Mouse (Mus musculus) hindbrain, embryonic 15.5 days (tissue): ENCODE results near the gene Tbc1d16. TPM values are rescaled to one million over a fixed set of nuclear protein-coding genes. Genes with fewer than 3 reads are reported as not detected.
"Not testable (repeated sequence)": the region's sequence is repeated elsewhere in the genome, so short reads cannot be mapped to it uniquely, and the experiment has no call there.

Experiments used
- ATAC-seq: fragments of 200-750 bp; cut with Nextera tagmentation; 2 replicates; pipeline ENCODE4 v1.8.0; 2017; ENCODE audit warnings: low read depth, moderate number of reproducible peaks, moderate TSS enrichment; ENCODE audit not compliant: low FRiP score
- H3K27ac ChIP-seq: fragments of 300-500 bp; sonication (generic); replicated peaks from 2 replicates; pipeline ENCODE4 v1.5.1; 2015; ENCODE audit warnings: mild to moderate bottlenecking, inconsistent platforms
- H3K27me3 ChIP-seq: fragments of 300-500 bp; sonication (generic); 2 replicates; pipeline ENCODE4 v1.6.1; 2015; ENCODE audit warnings: control low read depth, inconsistent platforms
- H3K36me3 ChIP-seq: fragments of 300-500 bp; sonication (generic); 2 replicates; pipeline ENCODE4 v1.6.1; 2015; ENCODE audit warnings: control low read depth, inconsistent platforms
- H3K4me1 ChIP-seq: fragments of 300-500 bp; sonication (generic); replicated peaks from 2 replicates; pipeline ENCODE4 v1.6.1; 2015; ENCODE audit warnings: control low read depth, inconsistent platforms
- H3K4me2 ChIP-seq: fragments of 300-500 bp; sonication (generic); 2 replicates; pipeline ENCODE4 v1.6.1; 2015; ENCODE audit warnings: moderate library complexity, mild to moderate bottlenecking, inconsistent platforms
- H3K4me3 ChIP-seq: fragments of 300-500 bp; sonication (generic); 2 replicates; pipeline ENCODE4 v1.5.1; 2015; ENCODE audit warnings: mild to moderate bottlenecking, inconsistent platforms
- H3K9ac ChIP-seq: fragments of 300-500 bp; sonication (generic); 2 replicates; pipeline ENCODE4 v1.6.1; 2015; ENCODE audit warnings: inconsistent platforms
- H3K9me3 ChIP-seq: fragments of 300-500 bp; sonication (generic); 2 replicates; pipeline ENCODE4 v1.6.1; 2016; ENCODE audit warnings: control low read depth, inconsistent platforms
- WGBS: fragments of 180-500 bp; shearing (Covaris S2); methylation state at CpG from one replicate; pipeline ENCODE4 v1.1.7; 2015; 5-methylcytosine and 5-hydroxymethylcytosine counted together
- polyA plus RNA-seq: library from polyadenylated mRNA; unstranded; fragments of >200 nt; fragmentation: Nextera tagmentation; extraction: Ambion mirVana; gene quantifications from 2 replicates; pipeline ENCODE4 v1.2.1, GENCODE M21; 2015

Tbc1d16 gene
- polyA plus RNA-seq, 1 experiment from 2014 or later, result 56.1 TPM

DNA sequence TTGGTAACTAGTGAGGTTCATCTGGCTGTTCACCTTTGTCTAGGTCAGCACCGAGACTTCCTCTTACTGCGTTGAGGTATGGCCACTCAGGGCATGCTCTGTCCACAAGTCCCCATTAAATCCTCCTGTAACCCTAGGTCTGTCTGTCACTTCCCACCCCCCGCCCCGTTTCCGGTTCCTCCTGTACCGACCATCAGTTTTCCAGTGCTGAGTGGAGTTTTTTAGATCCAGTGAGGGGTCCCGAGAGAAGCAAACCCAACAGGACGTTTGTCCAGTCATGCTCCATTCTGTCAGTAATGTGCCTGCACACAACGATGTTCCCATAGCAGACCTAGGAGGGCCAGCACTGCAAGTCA lies 29.9 kb upstream of the Tbc1d16 start:
- Histone ChIP-seq H3K9me3 (no peaks in the 10 kb centered on the region), H3K4me2 (peak overlapping the region; percentile 47), H3K27ac (peak overlapping the region; percentile 21), H3K27me3 (no peaks in the 10 kb centered on the region), H3K4me3 (peak overlapping the region; percentile 29), H3K4me1 (peaks cover 5% of the 10 kb centered on the region), H3K9ac (no peak overlapping the region), H3K36me3 (peaks cover 6% of the 10 kb centered on the region)
- WGBS, result 67% methylated on average over 9 of the region's 9 CpGs
- ATAC-seq, result no peak

DNA sequence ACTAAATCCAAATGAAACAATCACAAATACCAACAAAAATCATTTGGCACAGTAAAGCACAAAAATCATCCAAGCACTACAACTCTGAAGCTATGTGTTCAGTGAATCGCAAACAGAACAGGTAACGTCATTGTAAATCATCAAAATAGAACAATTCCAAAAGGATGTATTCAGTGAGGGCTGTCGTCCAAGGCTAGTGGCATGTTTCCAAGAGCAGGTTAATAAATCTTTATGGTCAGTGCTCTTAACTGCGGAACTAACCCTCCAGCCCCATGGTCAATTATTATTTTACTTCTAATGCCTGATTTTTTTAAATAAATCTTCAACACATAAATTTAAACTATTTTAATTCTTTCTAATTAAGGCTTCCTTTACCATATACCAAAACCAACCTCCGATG lies 28.3 kb upstream of the Tbc1d16 start:
- not testable (repeated sequence) for H3K9ac ChIP-seq, H3K27me3 ChIP-seq, H3K4me2 ChIP-seq, H3K36me3 ChIP-seq, H3K27ac ChIP-seq, ATAC-seq, H3K9me3 ChIP-seq, H3K4me3 ChIP-seq
- WGBS, result 82% methylated on average over 5 of the region's 5 CpGs
- peaks cover 20% of the 10 kb centered on the region for H3K4me1 ChIP-seq

DNA sequence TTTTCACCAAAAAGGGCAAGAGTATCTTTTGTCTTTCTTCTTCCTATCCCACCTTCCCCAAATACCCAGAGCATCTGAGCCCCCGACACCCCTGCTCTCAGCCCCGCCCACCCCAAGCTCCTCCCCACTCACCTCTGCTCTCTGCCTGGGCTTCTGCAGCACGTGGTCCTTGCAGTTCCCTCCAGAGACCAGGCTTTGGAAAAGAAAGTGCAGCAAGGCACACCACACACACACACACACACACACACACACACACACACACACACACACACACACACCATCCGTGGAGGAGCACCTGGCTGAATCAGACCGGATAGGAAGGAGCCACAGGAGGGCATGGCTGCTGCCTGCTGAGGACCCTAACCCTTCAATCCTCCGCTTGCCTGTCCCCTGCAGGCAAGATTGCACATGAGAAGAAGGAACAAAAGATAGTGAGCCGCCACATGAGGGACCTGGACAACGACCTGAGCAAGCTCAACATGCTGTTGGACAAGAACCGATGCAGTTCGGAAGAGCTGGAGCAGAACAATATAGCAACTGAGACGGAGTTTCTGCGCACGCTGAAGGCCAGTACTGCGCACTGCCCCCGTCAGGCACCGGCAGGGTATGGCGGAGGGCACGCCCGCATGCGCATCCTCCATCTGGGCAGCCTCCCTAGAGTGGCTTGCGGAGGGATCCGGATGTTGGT lies 24.7 kb upstream of the Tbc1d16 start:
- Histone ChIP-seq H3K4me2 (peak overlapping the region; percentile 54), H3K9me3 (no peaks in the 10 kb centered on the region), H3K36me3 (no peaks in the 10 kb centered on the region), H3K27me3 (no peaks in the 10 kb centered on the region), H3K4me1 (peaks cover 23% of the 10 kb centered on the region), H3K4me3 (peak overlapping the region; percentile 30), H3K27ac (peak overlapping the region; percentile 58), H3K9ac (peak overlapping the region; percentile 17; the same call in 1 of the 2 replicates)
- ATAC-seq, result peak; percentile 80; the same call in 1 of the 2 replicates
- 3% methylated on average over 22 of the region's 22 CpGs for WGBS

DNA sequence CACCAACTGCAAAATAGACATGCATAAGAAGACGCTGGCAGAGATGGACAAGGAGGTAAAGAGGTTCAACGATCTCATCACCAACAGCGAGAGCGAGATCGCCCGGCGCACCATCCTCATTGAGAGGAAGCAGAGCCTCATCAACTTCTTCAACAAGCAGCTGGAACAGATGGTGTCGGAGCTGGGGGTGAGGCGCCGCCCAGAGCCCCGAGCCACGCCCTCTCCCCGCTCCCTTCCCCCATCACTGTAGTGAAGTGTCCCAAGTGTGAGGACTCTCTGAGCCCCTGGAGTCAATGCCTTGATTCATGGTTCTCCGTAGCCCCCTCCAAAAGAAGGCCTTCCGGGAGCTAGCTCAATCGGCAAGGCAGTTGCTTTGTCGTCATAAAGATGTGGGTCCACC lies 22.7 kb upstream of the Tbc1d16 start:
- no peaks in the 10 kb centered on the region for H3K27me3 ChIP-seq
- H3K9me3 ChIP-seq, result no peaks in the 10 kb centered on the region
- H3K9ac ChIP-seq, result no peak overlapping the region
- 65% methylated on average over 17 of the region's 17 CpGs for WGBS
- no peak overlapping the region for H3K4me3 ChIP-seq
- H3K4me2 ChIP-seq, result no peak overlapping the region
- no peak for ATAC-seq
- no peak overlapping the region for H3K27ac ChIP-seq
- H3K4me1 ChIP-seq, result peaks cover 23% of the 10 kb centered on the region
- H3K36me3 ChIP-seq, result no peaks in the 10 kb centered on the region

DNA sequence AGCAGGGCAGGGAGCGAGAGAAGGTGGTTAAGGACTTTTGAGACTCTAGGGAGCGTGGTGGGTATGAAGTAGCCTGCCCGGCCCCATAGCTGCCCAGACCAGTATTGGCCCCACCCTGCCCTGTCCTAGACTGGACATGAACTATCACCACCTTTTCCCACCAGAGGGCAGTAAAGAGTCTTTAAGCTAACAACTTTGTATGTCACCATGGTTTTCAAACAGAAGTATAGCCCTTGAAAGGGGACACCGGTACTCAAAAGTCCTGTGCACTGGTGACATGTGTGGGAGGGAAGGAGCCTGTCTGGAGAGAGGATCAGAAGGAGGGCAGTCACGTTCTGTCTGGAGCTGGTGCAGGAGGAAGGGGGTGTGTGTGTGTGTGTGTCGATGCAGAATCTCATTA lies 20.7 kb upstream of the Tbc1d16 start:
- 34% methylated on average over 6 of the region's 6 CpGs for WGBS
- ATAC-seq, result 0 out of 2 replicates have a peak, but pooled peaks have one; percentile 45
- H3K36me3 ChIP-seq, result 0 out of 2 replicates have a peak, but pooled peaks cover under 1% of the 10 kb centered on the region
- no peak overlapping the region for H3K27ac ChIP-seq
- no peak overlapping the region for H3K4me2 ChIP-seq
- H3K9ac ChIP-seq, result no peak overlapping the region
- no peak overlapping the region for H3K4me3 ChIP-seq
- H3K27me3 ChIP-seq, result no peaks in the 10 kb centered on the region
- peaks cover 23% of the 10 kb centered on the region for H3K4me1 ChIP-seq
- H3K9me3 ChIP-seq, result no peaks in the 10 kb centered on the region

DNA sequence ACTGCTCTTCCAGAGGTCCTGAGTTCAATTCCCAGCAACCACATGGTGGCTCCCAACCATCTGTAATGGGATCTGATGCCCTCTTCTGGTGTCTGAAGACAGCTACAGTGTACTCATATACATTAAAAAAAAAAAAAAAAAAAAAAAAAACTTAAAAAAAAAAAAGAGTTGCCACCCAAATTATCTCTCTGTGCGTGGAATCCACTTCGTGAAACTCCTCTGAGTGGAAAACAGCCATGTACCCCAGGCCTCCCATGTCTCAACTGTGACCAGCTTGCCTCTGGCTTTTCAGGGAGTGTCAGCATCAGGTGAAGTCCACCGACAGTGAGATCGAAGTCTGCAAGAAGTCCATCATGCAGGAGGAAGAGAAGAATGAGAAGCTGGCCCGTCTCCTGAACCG lies 17.2 kb upstream of the Tbc1d16 start:
- 95% methylated on average over 6 of the region's 6 CpGs for WGBS
- not testable (repeated sequence) for H3K9me3 ChIP-seq, H3K27me3 ChIP-seq, H3K27ac ChIP-seq, H3K4me3 ChIP-seq, ATAC-seq, H3K4me2 ChIP-seq, H3K36me3 ChIP-seq, H3K9ac ChIP-seq, H3K4me1 ChIP-seq

DNA sequence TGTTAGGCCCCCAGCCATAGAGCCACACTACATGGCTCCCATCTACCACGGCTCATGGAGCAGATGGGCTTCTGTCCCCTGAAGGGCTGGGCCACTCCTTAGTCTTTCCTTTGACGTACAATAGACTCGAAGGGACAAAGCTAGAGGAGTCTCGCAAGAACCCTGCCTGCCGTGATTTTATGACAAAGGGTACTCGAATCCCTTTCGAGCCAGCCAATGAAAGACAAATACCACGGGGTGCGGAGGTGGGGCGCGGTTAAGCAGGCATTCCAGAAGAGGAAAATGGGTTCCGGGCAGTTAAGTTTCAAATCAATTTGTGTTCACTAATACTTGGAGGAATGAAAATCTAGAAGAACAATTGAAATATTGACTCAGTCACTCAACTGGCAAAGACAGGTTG lies 11.2 kb upstream of the Tbc1d16 start:
- WGBS, result 81% methylated on average over 12 of the region's 12 CpGs
- H3K27me3 ChIP-seq, result no peaks in the 10 kb centered on the region
- no peak overlapping the region for H3K9ac ChIP-seq
- H3K27ac ChIP-seq, result no peak overlapping the region
- peaks cover 7% of the 10 kb centered on the region; the same call in 1 of the 2 replicates for H3K36me3 ChIP-seq
- peaks cover 10% of the 10 kb centered on the region for H3K4me1 ChIP-seq
- ATAC-seq, result no peak
- H3K9me3 ChIP-seq, result no peaks in the 10 kb centered on the region
- H3K4me3 ChIP-seq, result no peak overlapping the region
- no peak overlapping the region for H3K4me2 ChIP-seq

DNA sequence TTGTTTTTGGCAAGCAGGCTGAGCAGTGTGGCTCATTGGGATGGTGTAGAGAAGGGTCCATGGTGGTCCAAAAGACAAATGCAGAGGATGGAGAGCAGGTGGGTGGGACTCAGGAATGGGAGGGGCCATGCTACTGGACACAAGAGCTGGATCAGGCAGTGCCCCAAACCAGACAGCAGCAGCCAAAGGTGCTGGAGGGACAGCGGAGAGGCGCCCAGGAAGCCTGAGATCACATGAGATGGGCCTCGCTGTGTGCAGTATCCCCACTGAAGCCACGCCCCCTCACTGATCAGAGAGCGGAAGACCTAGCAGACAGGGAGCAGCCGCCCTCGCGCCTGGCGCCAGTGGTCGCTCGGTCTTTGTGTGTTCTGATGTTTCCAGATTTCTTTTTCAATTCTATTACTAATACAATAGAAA lies 10.0 kb upstream of the Tbc1d16 start:
- H3K27me3 ChIP-seq, result no peaks in the 10 kb centered on the region
- peak overlapping the region; percentile 39; the same call in 1 of the 2 replicates for H3K27ac ChIP-seq
- peak overlapping the region; percentile 55 for H3K4me2 ChIP-seq
- H3K36me3 ChIP-seq, result peaks cover 4% of the 10 kb centered on the region; the same call in 1 of the 2 replicates
- no peak overlapping the region for H3K9ac ChIP-seq
- peak overlapping the region; percentile 25 for H3K4me3 ChIP-seq
- H3K9me3 ChIP-seq, result no peaks in the 10 kb centered on the region
- H3K4me1 ChIP-seq, result peaks cover 10% of the 10 kb centered on the region
- ATAC-seq, result peak; percentile 67; the same call in 1 of the 2 replicates
- WGBS, result 27% methylated on average over 11 of the region's 11 CpGs

DNA sequence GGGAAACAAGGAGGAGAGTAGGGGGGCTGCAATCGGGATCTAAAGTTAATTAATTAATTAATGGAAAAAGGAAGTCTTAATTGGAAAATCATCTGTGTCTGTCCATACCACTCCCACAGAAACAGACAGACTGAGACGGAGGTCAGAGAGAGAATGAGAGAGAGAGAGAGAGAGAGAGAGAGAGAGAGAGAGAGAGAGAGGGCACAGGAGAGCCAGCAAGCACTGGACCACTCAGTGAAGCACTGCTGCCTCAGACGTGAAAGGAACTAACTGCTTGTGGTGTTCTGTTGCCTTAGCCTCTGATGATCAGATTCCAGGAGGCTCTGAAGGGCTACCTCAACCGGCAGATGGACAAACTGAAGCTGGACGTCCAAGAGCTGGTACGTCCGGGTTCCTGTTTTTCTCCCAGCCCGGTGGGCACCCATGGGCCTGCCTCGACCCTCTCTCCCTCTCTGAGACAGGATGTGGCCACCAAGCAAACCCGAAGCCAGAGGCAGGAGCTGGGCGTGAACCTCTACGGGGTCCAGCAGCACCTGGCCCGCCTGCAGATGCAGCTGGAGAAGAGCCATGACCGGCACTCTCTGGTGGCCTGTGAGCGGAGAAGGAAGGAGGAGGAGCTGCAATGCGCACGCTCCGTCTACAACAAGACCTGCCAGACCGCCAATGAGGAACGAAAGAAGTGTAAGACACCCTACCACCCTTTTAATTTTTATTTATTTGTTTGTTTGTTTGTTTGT lies 9.4 kb upstream of the Tbc1d16 start:
- WGBS, result 41% methylated on average over 20 of the region's 20 CpGs
- peak overlapping the region; percentile 55 for H3K4me2 ChIP-seq
- no peaks in the 10 kb centered on the region for H3K9me3 ChIP-seq
- H3K4me1 ChIP-seq, result peaks cover 10% of the 10 kb centered on the region
- H3K27me3 ChIP-seq, result no peaks in the 10 kb centered on the region
- H3K36me3 ChIP-seq, result peaks cover 4% of the 10 kb centered on the region; the same call in 1 of the 2 replicates
- peak overlapping the region; percentile 39; the same call in 1 of the 2 replicates for H3K27ac ChIP-seq
- no peak; the same call in 1 of the 2 replicates for ATAC-seq
- peak overlapping the region; percentile 25 for H3K4me3 ChIP-seq
- 0 out of 2 replicates have a peak overlapping the region, but pooled peaks have one; percentile 14 for H3K9ac ChIP-seq

DNA sequence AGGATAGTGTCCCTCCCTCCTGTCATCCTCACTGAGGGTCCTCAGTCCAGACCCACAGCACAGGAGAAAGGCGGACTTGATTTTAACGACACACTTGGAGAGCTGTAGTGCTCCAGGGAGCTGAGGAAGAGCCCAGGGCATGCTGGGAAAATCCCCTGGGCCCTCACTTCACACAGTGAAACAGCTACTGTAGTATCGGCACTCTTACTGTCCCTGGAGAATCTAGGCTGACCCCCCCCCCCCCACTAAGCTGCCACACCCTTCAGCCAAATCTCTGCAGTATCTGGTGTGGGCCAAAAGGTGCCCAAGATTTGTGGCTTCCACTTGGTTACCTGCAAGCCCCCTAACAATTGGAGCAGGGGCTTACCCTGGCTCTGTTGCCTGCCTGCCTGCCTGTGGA lies 8.7 kb upstream of the Tbc1d16 start:
- H3K4me1 ChIP-seq, result peaks cover 10% of the 10 kb centered on the region
- WGBS, result 53% methylated on average over 3 of the region's 3 CpGs
- no peak overlapping the region for H3K4me2 ChIP-seq
- no peak overlapping the region for H3K9ac ChIP-seq
- no peak for ATAC-seq
- H3K4me3 ChIP-seq, result no peak overlapping the region
- peaks cover 4% of the 10 kb centered on the region; the same call in 1 of the 2 replicates for H3K36me3 ChIP-seq
- no peaks in the 10 kb centered on the region for H3K9me3 ChIP-seq
- H3K27ac ChIP-seq, result no peak overlapping the region
- no peaks in the 10 kb centered on the region for H3K27me3 ChIP-seq

DNA sequence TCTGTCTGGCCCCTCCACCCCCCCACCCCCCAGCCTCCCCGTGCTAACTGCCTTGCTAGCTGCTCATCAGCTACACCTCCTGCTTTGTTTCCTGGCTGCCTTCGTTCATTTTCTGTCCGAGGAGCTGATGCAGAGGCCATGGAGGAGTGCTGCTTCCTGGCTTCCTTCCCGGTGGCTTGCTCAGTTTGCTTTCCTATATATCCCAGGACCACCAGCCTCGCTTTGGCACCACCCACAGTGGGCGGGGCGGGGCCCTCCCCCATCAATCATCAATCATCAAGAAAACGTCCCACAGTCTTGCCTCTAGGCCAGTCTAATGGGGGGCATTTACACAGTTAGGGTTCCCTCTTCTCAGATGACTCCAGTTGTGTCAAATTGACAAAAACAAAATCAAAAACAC lies 8.1 kb upstream of the Tbc1d16 start:
- H3K4me1 ChIP-seq, result peaks cover 10% of the 10 kb centered on the region
- no peak overlapping the region for H3K9ac ChIP-seq
- no peak for ATAC-seq
- no peaks in the 10 kb centered on the region for H3K27me3 ChIP-seq
- no peak overlapping the region for H3K27ac ChIP-seq
- H3K4me2 ChIP-seq, result no peak overlapping the region
- H3K4me3 ChIP-seq, result no peak overlapping the region
- H3K9me3 ChIP-seq, result no peaks in the 10 kb centered on the region
- WGBS, result 24% methylated on average over 8 of the region's 8 CpGs
- H3K36me3 ChIP-seq, result peaks cover 4% of the 10 kb centered on the region; the same call in 1 of the 2 replicates

DNA sequence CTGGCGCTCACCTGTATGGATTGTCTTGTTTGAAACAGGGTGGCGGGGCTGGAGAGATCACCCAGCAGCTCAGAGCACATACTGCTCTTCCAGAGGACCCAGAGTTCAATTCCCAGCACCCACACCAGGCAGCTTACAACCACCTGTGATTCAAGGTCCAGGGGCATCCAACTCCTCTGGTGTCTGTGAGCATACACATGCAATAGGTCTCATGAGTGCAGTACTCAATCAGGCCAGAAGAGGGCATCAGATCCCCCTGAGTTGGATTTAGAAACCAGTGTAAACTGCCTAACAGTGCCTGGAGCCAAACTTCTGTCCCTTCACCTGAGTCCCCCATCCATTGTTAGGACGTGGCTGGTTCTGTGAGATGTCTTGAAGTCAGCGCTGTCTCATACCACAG lies 7.3 kb upstream of the Tbc1d16 start:
- H3K27me3 ChIP-seq, result no peaks in the 10 kb centered on the region
- H3K4me3 ChIP-seq, result no peak overlapping the region
- H3K4me1 ChIP-seq, result peaks cover 10% of the 10 kb centered on the region
- 82% methylated on average over 4 of the region's 4 CpGs for WGBS
- no peak overlapping the region for H3K27ac ChIP-seq
- ATAC-seq, result no peak
- H3K9me3 ChIP-seq, result no peaks in the 10 kb centered on the region
- H3K4me2 ChIP-seq, result no peak overlapping the region
- no peak overlapping the region for H3K9ac ChIP-seq
- peaks cover 4% of the 10 kb centered on the region; the same call in 1 of the 2 replicates for H3K36me3 ChIP-seq
